Mouse (Mus musculus) hindbrain, embryonic 10.5 days (tissue): ENCODE data around the gene Hoxd9. TPM values are rescaled to one million over a fixed set of nuclear protein-coding genes. Genes with fewer than 3 reads are reported as not detected.

Source experiments
- DNase-seq: peaks from one replicate; pipeline ENCODE4 v3.0.0-alpha.2; 2017; ENCODE audit warnings: low spot score
- H3K27ac ChIP-seq: fragments of 300-500 bp; sonication (generic); 2 replicates; pipeline ENCODE4 v1.5.1; 2016; ENCODE audit warnings: mild to moderate bottlenecking, moderate library complexity
- H3K27me3 ChIP-seq: fragments of 300-500 bp; sonication (generic); 2 replicates; pipeline ENCODE4 v1.6.1; 2016; ENCODE audit warnings: mild to moderate bottlenecking; ENCODE audit not compliant: poor library complexity, insufficient read depth, severe bottlenecking
- H3K36me3 ChIP-seq: fragments of 300-500 bp; sonication (generic); 2 replicates; pipeline ENCODE4 v1.6.1; 2016; ENCODE audit warnings: mild to moderate bottlenecking, moderate library complexity
- H3K4me1 ChIP-seq: fragments of 300-500 bp; sonication (generic); replicated peaks from 2 replicates; pipeline ENCODE4 v1.6.1; 2016; ENCODE audit warnings: mild to moderate bottlenecking
- H3K4me3 ChIP-seq: fragments of 300-500 bp; sonication (generic); 2 replicates; pipeline ENCODE4 v1.5.1; 2016; ENCODE audit warnings: mild to moderate bottlenecking, moderate library complexity
- H3K9me3 ChIP-seq: fragments of 300-500 bp; sonication (generic); 2 replicates; pipeline ENCODE4 v1.6.1; 2016; ENCODE audit warnings: mild to moderate bottlenecking, moderate library complexity
- WGBS: fragments of 180-500 bp; shearing (Covaris S2); methylation state at CpG from one replicate; pipeline ENCODE4 v1.1.7; 2016; 5-methylcytosine and 5-hydroxymethylcytosine counted together
- polyA plus RNA-seq: library from polyadenylated mRNA; unstranded; fragments of >200 nt; fragmentation: Nextera tagmentation; extraction: Ambion mirVana; gene quantifications from 2 replicates; pipeline ENCODE4 v1.2.1, GENCODE M21; 2016

Hoxd9 gene
- polyA plus RNA-seq, 1 experiment from 2014 or later, result not detected

DNA sequence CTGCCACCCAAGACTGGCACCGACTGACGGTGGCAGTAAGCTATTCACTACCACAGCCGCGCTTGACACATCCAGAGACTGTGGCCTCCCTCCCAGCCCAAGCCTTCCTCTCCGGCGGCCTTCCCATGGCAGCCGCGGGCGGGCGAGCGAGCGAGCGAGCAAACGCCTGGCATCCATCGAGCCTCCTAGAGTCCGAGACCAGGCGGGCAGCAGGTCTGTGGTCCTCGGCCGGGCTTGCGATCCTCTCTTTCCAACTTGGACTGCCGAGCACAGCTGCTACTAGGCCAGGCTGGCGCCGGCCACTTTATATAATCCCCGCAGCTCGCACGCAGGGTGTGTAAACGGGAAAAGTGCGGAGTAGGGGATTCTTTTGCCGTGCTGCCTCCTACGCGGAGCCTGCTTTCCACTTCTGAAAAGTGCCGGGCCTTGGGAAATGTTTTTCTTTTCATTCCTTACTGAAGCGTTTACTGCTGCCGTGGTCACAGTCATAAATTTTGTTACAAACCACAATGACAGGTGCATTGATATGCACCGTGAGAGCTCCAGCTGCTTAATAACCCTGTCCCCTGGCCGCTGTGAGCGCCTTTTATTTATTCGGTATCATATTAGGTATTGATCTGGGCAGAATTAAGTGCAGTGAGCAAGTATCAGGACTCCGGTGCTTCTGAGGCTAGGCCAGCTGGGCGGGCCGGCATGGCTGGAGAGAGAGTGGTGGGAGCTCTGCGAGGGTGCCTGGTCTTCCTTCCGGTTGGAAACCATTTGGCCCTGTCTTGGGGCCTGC lies 43.0 kb downstream of the Hoxd9 start:
- H3K27me3 ChIP-seq, result peaks cover 100% of the 10 kb centered on the region
- H3K4me3 ChIP-seq, result peak overlapping the region; percentile 45
- peaks cover 10% of the 10 kb centered on the region for H3K4me1 ChIP-seq
- peak overlapping the region; percentile 84 for H3K27ac ChIP-seq
- no peaks in the 10 kb centered on the region for H3K36me3 ChIP-seq
- H3K9me3 ChIP-seq, result no peaks in the 10 kb centered on the region
- DNase-seq, result peak; percentile 56
- under 1% methylated on average over 43 of the region's 43 CpGs for WGBS

DNA sequence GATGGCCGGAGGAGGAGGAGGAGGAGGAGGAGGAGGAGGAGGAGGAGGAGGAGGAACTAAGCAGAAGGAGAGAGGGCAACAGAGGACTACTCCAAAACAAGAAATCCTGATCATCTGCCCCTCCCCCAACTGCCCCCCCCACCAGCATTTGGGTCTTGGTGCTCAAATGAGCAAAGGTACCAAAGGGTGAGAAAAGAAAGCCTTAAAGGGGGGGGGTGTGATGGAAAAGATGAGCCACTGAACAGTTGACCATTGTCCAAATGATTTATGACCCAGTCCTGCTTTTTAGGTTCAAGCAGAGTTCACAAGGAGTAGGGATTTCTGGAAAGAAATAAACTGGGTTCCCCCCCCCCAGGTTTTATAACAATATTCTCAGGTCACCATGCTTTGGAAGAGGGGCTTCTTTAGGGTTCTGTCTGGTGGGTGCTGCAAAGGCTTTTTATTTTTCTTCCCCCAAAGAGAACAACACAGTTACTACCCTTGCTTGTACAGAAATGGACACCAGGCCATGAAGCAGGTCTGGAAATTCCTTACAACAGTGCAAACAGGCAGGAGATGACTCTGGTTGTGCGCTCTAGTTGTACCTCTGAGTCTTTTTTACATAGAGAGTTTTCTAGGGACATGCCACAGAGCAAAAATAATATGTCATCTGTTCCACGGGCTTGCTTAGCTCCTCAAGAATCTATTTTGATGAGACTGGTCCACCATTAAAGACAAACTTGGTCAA lies 43.9 kb downstream of the Hoxd9 start:
- H3K9me3 ChIP-seq, result no peaks in the 10 kb centered on the region
- H3K4me3 ChIP-seq, result peak overlapping the region; percentile 45; the same call in 1 of the 2 replicates
- H3K4me1 ChIP-seq, result peaks cover 7% of the 10 kb centered on the region
- 22% methylated on average over 2 of the region's 3 CpGs for WGBS
- peak overlapping the region; percentile 84; the same call in 1 of the 2 replicates for H3K27ac ChIP-seq
- no peak for DNase-seq
- no peaks in the 10 kb centered on the region for H3K36me3 ChIP-seq
- peaks cover 100% of the 10 kb centered on the region for H3K27me3 ChIP-seq

DNA sequence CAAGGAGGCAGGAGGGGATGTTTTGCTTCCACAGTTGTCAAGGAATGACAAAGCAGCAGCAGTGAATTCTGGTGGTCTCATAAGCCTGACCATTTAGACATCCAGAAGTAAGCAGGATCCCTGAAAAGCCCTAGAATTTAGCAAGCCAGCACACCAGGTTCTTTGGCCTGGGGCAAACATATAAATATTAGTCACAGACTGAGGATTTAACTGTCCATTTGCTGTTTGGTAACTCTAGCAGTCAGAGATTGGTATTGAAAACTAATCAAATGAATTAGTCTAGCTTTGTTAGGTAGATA lies 44.4 kb downstream of the Hoxd9 start:
- H3K27ac ChIP-seq, result no peak overlapping the region
- no peaks in the 10 kb centered on the region for H3K36me3 ChIP-seq
- no peaks in the 10 kb centered on the region for H3K9me3 ChIP-seq
- DNase-seq, result no peak
- peaks cover 100% of the 10 kb centered on the region for H3K27me3 ChIP-seq
- no peak overlapping the region for H3K4me3 ChIP-seq
- H3K4me1 ChIP-seq, result peaks cover 12% of the 10 kb centered on the region

DNA sequence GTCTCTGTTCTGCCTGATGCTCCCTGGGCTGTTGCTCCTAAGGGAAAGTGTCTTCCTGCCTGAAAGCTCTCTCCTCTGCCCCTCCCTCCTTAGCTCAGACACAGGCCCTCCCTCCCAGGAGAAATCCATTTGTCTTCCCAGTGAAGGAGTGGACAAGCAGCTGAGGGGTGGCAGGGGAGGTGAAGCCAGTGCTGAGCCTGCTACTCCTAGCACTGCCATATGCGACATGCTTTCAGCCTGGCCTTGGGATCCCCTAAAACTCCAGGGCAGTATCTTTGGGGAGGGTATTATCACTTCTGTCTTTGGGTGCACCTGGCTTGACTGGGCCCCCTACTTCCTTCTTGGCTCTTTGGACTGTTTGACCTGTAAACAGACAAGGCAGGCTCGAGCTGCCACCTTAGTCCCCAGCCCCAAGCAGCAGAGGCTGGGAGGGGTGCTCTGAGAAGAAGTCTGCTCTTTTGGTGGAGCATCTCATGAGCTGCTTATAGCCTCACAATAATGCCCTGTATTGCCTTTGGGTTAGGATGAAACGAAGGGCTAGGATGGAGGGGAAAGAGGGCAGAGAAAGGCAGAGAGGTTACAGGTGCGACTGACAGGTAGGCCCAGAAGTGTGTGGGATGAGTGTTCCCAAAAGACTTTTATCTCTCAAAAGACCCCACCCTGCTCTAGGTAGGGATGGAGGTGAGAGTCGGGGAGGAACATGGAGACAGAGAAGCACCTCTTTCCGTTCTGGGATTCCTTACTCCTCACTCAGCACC lies 48.2 kb downstream of the Hoxd9 start:
- H3K27me3 ChIP-seq, result peaks cover 100% of the 10 kb centered on the region
- WGBS, result 0% methylated on average over 6 of the region's 6 CpGs
- peak; percentile 33 for DNase-seq
- H3K9me3 ChIP-seq, result no peaks in the 10 kb centered on the region
- no peaks in the 10 kb centered on the region for H3K36me3 ChIP-seq
- peak overlapping the region; percentile 48 for H3K4me3 ChIP-seq
- H3K27ac ChIP-seq, result peak overlapping the region; percentile 85
- H3K4me1 ChIP-seq, result peaks cover 26% of the 10 kb centered on the region

DNA sequence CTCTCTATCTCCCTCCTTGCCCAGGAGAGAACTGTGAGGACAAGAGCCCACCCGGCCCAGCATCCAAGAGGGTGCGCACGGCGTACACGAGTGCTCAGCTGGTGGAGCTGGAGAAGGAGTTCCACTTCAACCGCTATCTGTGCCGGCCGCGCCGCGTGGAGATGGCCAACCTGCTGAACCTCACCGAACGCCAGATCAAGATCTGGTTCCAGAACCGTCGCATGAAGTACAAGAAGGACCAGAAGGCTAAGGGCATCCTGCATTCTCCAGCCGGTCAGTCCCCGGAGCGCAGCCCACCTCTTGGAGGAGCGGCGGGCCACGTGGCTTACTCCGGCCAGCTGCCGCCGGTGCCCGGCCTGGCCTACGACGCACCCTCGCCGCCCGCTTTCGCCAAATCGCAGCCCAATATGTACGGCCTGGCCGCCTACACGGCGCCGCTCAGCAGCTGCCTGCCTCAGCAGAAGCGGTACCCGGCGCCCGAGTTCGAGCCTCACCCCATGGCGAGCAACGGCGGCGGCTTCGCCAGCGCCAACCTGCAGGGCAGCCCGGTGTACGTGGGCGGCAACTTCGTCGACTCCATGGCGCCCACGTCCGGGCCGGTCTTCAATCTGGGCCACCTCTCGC lies 48.9 kb downstream of the Hoxd9 start:
- Histone ChIP-seq H3K4me3 (peak overlapping the region; percentile 48), H3K36me3 (no peaks in the 10 kb centered on the region), H3K4me1 (peaks cover 28% of the 10 kb centered on the region), H3K9me3 (no peaks in the 10 kb centered on the region), H3K27me3 (peaks cover 100% of the 10 kb centered on the region), H3K27ac (peak overlapping the region; percentile 85)
- DNase-seq, result peak; percentile 58
- under 1% methylated on average over 58 of the region's 58 CpGs for WGBS

DNA sequence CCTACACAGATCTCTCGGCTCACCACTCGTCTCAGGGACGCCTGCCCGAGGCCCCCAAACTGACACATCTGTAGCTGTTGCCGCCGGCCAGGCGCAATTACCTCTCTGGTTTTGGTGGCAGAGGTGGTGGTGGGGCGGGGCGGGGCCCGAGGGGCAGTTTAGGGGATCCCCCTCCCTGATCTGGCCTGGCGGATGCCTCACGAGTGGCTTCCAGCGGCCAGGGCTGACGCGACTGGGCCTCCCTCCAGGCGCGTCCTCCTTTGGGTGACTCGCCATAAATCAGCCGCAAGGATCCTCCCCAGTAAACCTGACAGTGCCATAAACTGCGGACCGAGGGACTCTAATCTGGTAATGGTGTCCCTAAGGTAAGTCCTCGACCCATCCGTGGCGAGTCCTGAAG lies 49.5 kb downstream of the Hoxd9 start:
- under 1% methylated on average over 24 of the region's 24 CpGs for WGBS
- peak; percentile 55 for DNase-seq

DNA sequence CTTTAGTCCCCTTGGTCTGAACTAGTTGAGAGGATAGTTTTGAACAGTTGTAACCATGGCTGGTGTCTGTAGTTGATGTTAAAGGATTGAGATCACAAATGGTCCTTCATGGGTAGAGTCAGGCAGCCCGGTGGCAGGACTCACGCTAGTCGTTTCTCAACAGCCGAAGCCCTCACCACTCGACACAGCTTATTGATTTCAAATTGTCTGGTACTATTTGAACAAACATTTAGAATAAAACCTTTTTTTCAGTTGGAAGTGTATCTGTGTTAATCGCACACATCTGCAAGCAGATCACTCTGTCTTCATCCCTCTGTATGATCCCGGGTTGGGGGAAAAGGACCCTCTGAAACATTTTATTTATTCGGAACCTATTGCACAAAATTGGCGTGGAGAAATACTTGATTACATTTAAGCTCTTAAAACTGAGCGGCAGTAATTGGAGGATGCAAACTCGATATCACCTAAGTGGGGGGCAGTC lies 50.2 kb downstream of the Hoxd9 start:
- H3K4me1 ChIP-seq, result peaks cover 40% of the 10 kb centered on the region
- peak overlapping the region; percentile 48 for H3K4me3 ChIP-seq
- peaks cover 100% of the 10 kb centered on the region for H3K27me3 ChIP-seq
- H3K27ac ChIP-seq, result peak overlapping the region; percentile 85
- H3K9me3 ChIP-seq, result no peaks in the 10 kb centered on the region
- WGBS, result 3% methylated on average over 11 of the region's 11 CpGs
- peak; percentile 43 for DNase-seq
- H3K36me3 ChIP-seq, result no peaks in the 10 kb centered on the region

More for the DNA sequence above, 49.5 kb downstream of the Hoxd9 start:
- peak overlapping the region; percentile 85 for H3K27ac ChIP-seq
- peaks cover 33% of the 10 kb centered on the region for H3K4me1 ChIP-seq
- H3K27me3 ChIP-seq, result peaks cover 100% of the 10 kb centered on the region
- H3K36me3 ChIP-seq, result no peaks in the 10 kb centered on the region
- H3K4me3 ChIP-seq, result peak overlapping the region; percentile 48
- H3K9me3 ChIP-seq, result no peaks in the 10 kb centered on the region

DNA sequence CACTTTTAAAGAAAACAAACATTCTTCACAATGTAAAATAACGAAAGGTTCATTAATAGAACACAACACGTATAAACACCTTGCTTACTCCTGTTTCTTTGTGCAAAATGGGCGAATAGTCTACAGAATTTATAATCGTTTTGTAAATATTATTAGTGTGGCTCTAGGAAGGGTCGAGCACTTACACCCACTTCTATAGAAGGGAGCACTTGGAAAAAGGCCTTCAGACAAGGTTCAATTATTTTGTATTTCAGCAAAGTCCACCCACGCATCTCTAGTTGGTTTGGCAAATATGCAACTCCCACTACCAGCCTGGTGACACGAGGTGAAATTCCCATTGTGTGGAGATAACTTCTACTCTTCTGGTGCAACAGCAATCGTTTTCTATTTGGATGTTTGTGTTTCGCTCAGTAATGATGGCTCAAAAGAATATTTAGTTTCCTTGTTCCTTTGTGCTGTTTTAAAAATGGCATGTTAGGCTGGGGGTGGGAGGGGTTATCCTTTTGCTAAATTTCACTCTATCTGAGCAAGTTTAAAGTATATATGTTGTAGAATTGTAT lies 51.0 kb downstream of the Hoxd9 start:
- H3K27ac ChIP-seq, result peak overlapping the region; percentile 83
- no peaks in the 10 kb centered on the region for H3K36me3 ChIP-seq
- DNase-seq, result peak; percentile 17

DNA sequence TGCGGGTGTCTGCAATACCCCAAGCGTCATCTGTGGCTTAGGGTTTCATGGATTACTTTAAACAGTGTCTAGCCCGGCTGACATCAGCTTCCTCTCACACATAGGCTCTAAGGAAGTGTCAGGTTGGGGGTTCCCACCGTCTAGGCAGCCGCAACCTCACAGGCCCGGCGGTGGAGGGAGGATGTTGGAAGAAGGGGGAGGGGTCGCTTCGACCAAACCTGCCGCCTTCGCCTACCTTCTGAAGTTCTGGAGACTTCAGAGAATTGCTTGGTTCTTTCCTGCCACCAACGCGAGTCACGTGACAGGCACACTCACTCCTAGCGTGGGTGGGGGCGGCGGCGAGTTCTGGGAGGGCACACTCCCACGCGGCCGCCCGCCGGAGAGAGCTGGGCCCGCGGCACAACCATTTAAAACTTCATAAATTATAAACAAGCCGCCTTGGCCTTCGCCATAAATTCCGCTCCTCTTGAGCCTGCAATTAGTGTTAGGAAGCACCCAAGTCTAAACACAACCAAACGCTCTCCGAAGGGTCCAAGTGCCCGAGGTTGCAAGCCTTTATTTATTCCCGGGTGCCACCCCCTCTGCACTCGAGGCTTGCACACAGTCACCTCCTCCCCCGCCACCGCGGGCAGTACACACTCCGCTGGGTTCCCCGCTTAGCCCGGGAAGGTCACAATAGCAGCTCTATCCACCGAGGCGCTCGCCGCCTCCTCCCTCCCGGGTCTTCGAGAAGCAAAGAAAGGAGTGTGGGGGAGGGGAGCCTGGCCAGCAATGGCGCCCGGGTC lies 52.0 kb downstream of the Hoxd9 start:
- peak; percentile 85 for DNase-seq
- H3K4me3 ChIP-seq, result peak overlapping the region; percentile 48
- H3K4me1 ChIP-seq, result peaks cover 48% of the 10 kb centered on the region
- no peaks in the 10 kb centered on the region for H3K36me3 ChIP-seq
- WGBS, result under 1% methylated on average over 47 of the region's 47 CpGs
- H3K27ac ChIP-seq, result peak overlapping the region; percentile 83
- no peaks in the 10 kb centered on the region for H3K9me3 ChIP-seq
- peaks cover 100% of the 10 kb centered on the region for H3K27me3 ChIP-seq

More for the DNA sequence above, 51.0 kb downstream of the Hoxd9 start:
- peak overlapping the region; percentile 48 for H3K4me3 ChIP-seq
- peaks cover 48% of the 10 kb centered on the region for H3K4me1 ChIP-seq
- H3K9me3 ChIP-seq, result no peaks in the 10 kb centered on the region
- peaks cover 100% of the 10 kb centered on the region for H3K27me3 ChIP-seq
- 4% methylated on average over 9 of the region's 9 CpGs for WGBS
